Mouse (Mus musculus): Measurements from ENCODE around the gene Lypd5. TPM values are rescaled to one million over a fixed set of nuclear protein-coding genes. Genes with fewer than 3 reads are reported as not detected.
A peak's percentile ranks its signal among the peaks of the same experiment; 100 is the strongest.

Gene Lypd5
- polyA plus RNA-seq (2012; ENCODE audit: insufficient read depth, low replicate concordance): not detected in 2 replicates

GRCm38 (mm10) chr7:24348896-24349295, at the start of gene Lypd5:
Lypd5 (plus strand) TSS chr7:24349196.
- H3K4me1 ChIP-seq: no peaks in the 10 kb centered on the region
- no peak within 1 kb of the TSS for H3K4me3 ChIP-seq (replicated peaks)
- TF ChIP-seq GATA1 (IDR thresholded peaks at IDR 0.05; ENCODE audit: borderline replicate concordance, low read length) (no peak), FLI1 (IDR thresholded peaks at IDR 0.05; ENCODE audit: low read length) (no peak)
- H3K36me3 ChIP-seq (replicated peaks; ENCODE audit: low read length): no peaks in the 10 kb centered on the region
- H3K27me3 ChIP-seq (replicated peaks): peaks cover 43% of the 10 kb centered on the region
- peaks cover 13% of the 10 kb centered on the region; the same call in 1 of the 2 replicates for H3K9me3 ChIP-seq

GRCm38 (mm10) chr7:24299823-24300481, 49.0 kb upstream of the Lypd5 start:
- H3K4me3 ChIP-seq (replicated peaks): peak overlapping the region; percentile 92
- TF ChIP-seq FLI1 (IDR thresholded peaks at IDR 0.05; ENCODE audit: low read length) (no peak), GATA1 (IDR thresholded peaks at IDR 0.05; ENCODE audit: borderline replicate concordance, low read length) (no peak)
- no peaks in the 10 kb centered on the region for H3K27me3 ChIP-seq (replicated peaks)
- H3K4me1 ChIP-seq: peaks cover 21% of the 10 kb centered on the region
- peaks cover 61% of the 10 kb centered on the region for H3K36me3 ChIP-seq (replicated peaks; ENCODE audit: low read length)
- H3K9me3 ChIP-seq: peaks cover 9% of the 10 kb centered on the region; the same call in 1 of the 2 replicates

- H3K4me1 ChIP-seq: peaks cover 21% of the 10 kb centered on the region
- H3K4me3 ChIP-seq (replicated peaks): peak within 1 kb of the TSS; percentile 89
- 0 out of 2 replicates have a peak, but pooled peaks cover 1% of the 10 kb centered on the region for H3K9me3 ChIP-seq
- TF ChIP-seq GATA1 (IDR thresholded peaks at IDR 0.05; ENCODE audit: borderline replicate concordance, low read length) (no peak), FLI1 (IDR thresholded peaks at IDR 0.05; ENCODE audit: low read length) (no peak)
- no peaks in the 10 kb centered on the region for H3K27me3 ChIP-seq (replicated peaks)
- H3K36me3 ChIP-seq (replicated peaks; ENCODE audit: low read length): peaks cover 55% of the 10 kb centered on the region
Measured at GRCm38 (mm10) chr7:24300771-24301282, 48.2 kb upstream of the Lypd5 start, which contains the start of gene Zfp61. Zfp61 (minus strand) TSS chr7:24301232.

- peaks cover 29% of the 10 kb centered on the region for H3K36me3 ChIP-seq (replicated peaks; ENCODE audit: low read length)
- no peak for TF ChIP-seq GATA1 (IDR thresholded peaks at IDR 0.05; ENCODE audit: borderline replicate concordance, low read length)
- no peak for TF ChIP-seq FLI1 (IDR thresholded peaks at IDR 0.05; ENCODE audit: low read length)
- peak overlapping the region; percentile 97 for H3K4me3 ChIP-seq (replicated peaks)
- no peaks in the 10 kb centered on the region for H3K9me3 ChIP-seq
- H3K4me1 ChIP-seq: peaks cover 22% of the 10 kb centered on the region
- H3K27me3 ChIP-seq (replicated peaks): peaks cover 1% of the 10 kb centered on the region
Measured at GRCm38 (mm10) chr7:24315726-24316566, 33.0 kb upstream of the Lypd5 start.

GRCm38 (mm10) chr7:24316567-24317092, 32.4 kb upstream of the Lypd5 start, which contains the start of gene Zfp94:
Zfp94 (minus strand) TSS chr7:24316666.
- TF ChIP-seq FLI1 (IDR thresholded peaks at IDR 0.05; ENCODE audit: low read length): no peak
- TF ChIP-seq GATA1 (IDR thresholded peaks at IDR 0.05; ENCODE audit: borderline replicate concordance, low read length): no peak

GRCm38 (mm10) chr7:24318942-24319341, 30.1 kb upstream of the Lypd5 start:
- no peak overlapping the region for H3K4me3 ChIP-seq (replicated peaks)
- TF ChIP-seq GATA1 (IDR thresholded peaks at IDR 0.05; ENCODE audit: borderline replicate concordance, low read length) (no peak), FLI1 (IDR thresholded peaks at IDR 0.05; ENCODE audit: low read length) (no peak)
- peaks cover 4% of the 10 kb centered on the region for H3K36me3 ChIP-seq (replicated peaks; ENCODE audit: low read length)
- H3K4me1 ChIP-seq: peaks cover 22% of the 10 kb centered on the region
- H3K9me3 ChIP-seq: peaks cover 20% of the 10 kb centered on the region
- peaks cover 5% of the 10 kb centered on the region for H3K27me3 ChIP-seq (replicated peaks)

More at GRCm38 (mm10) chr7:24316567-24317092, 32.4 kb upstream of the Lypd5 start, which contains the start of gene Zfp94:
- no peaks in the 10 kb centered on the region for H3K9me3 ChIP-seq
- H3K4me1 ChIP-seq: peaks cover 22% of the 10 kb centered on the region
- peak within 1 kb of the TSS; percentile 97 for H3K4me3 ChIP-seq (replicated peaks)
- peaks cover 3% of the 10 kb centered on the region for H3K27me3 ChIP-seq (replicated peaks)
- peaks cover 22% of the 10 kb centered on the region for H3K36me3 ChIP-seq (replicated peaks; ENCODE audit: low read length)

- TF ChIP-seq GATA1 (IDR thresholded peaks at IDR 0.05; ENCODE audit: borderline replicate concordance, low read length) (no peak), FLI1 (IDR thresholded peaks at IDR 0.05; ENCODE audit: low read length) (no peak)
Measured at GRCm38 (mm10) chr7:24322593-24322992, 26.4 kb upstream of the Lypd5 start.

GRCm38 (mm10) chr7:24325197-24325596, 23.8 kb upstream of the Lypd5 start:
- no peaks in the 10 kb centered on the region; the same call in 1 of the 2 replicates for H3K4me1 ChIP-seq
- peaks cover 26% of the 10 kb centered on the region for H3K27me3 ChIP-seq (replicated peaks)
- no peaks in the 10 kb centered on the region for H3K36me3 ChIP-seq (replicated peaks; ENCODE audit: low read length)
- no peak for TF ChIP-seq GATA1 (IDR thresholded peaks at IDR 0.05; ENCODE audit: borderline replicate concordance, low read length)
- TF ChIP-seq FLI1 (IDR thresholded peaks at IDR 0.05; ENCODE audit: low read length): no peak
- H3K9me3 ChIP-seq: peaks cover 48% of the 10 kb centered on the region
- H3K4me3 ChIP-seq (replicated peaks): no peak overlapping the region

More at GRCm38 (mm10) chr7:24322593-24322992, 26.4 kb upstream of the Lypd5 start:
- peaks cover 18% of the 10 kb centered on the region for H3K27me3 ChIP-seq (replicated peaks)
- H3K9me3 ChIP-seq: peaks cover 48% of the 10 kb centered on the region
- no peak overlapping the region for H3K4me3 ChIP-seq (replicated peaks)
- no peaks in the 10 kb centered on the region for H3K36me3 ChIP-seq (replicated peaks; ENCODE audit: low read length)
- peaks cover 7% of the 10 kb centered on the region; the same call in 1 of the 2 replicates for H3K4me1 ChIP-seq

GRCm38 (mm10) chr7:24325675-24326128, 23.3 kb upstream of the Lypd5 start:
- Histone ChIP-seq H3K27me3 (replicated peaks) (peaks cover 26% of the 10 kb centered on the region), H3K4me1 (no peaks in the 10 kb centered on the region; the same call in 1 of the 2 replicates), H3K4me3 (replicated peaks) (peak overlapping the region; percentile 42), H3K9me3 (peaks cover 48% of the 10 kb centered on the region), H3K36me3 (replicated peaks; ENCODE audit: low read length) (no peaks in the 10 kb centered on the region)
- TF ChIP-seq GATA1 (IDR thresholded peaks at IDR 0.05; ENCODE audit: borderline replicate concordance, low read length) (no peak), FLI1 (IDR thresholded peaks at IDR 0.05; ENCODE audit: low read length) (no peak)
